Mouse (Mus musculus) stomach, postnatal 0 days (tissue): Measurements from ENCODE around the gene Ampd2. TPM values are rescaled to one million over a fixed set of nuclear protein-coding genes. Genes with fewer than 3 reads are reported as not detected.
A peak's percentile ranks its signal among the peaks of the same experiment; 100 is the strongest.

Source experiments
- ATAC-seq: fragments of 200-750 bp; cut with Nextera tagmentation; 2 replicates; pipeline ENCODE4 v1.8.0; 2017; ENCODE audit not compliant: low FRiP score, low TSS enrichment
- DNase-seq: peaks from one replicate; pipeline ENCODE4 v3.0.0-alpha.2; 2016; ENCODE audit warnings: low spot score
- H3K27ac ChIP-seq: fragments of 300-500 bp; sonication (generic); replicated peaks from 2 replicates; pipeline ENCODE4 v1.5.1; 2014; ENCODE audit warnings: mild to moderate bottlenecking, control low read depth
- H3K27me3 ChIP-seq: fragments of 300-500 bp; sonication (generic); 2 replicates; pipeline ENCODE4 v1.6.1; 2014; ENCODE audit warnings: low read length; ENCODE audit not compliant: control insufficient read depth, insufficient read depth
- H3K36me3 ChIP-seq: fragments of 300-500 bp; sonication (generic); 2 replicates; pipeline ENCODE4 v1.6.1; 2014; ENCODE audit warnings: low read length, mixed read lengths; ENCODE audit not compliant: control insufficient read depth, insufficient read depth
- H3K4me1 ChIP-seq: fragments of 300-500 bp; sonication (generic); replicated peaks from 2 replicates; pipeline ENCODE4 v1.6.1; 2014; ENCODE audit warnings: antibody characterized with exemption; ENCODE audit not compliant: control insufficient read depth, insufficient read depth
- H3K4me2 ChIP-seq: fragments of 300-500 bp; sonication (generic); replicated peaks from 2 replicates; pipeline ENCODE4 v1.6.1; 2014; ENCODE audit warnings: low read depth, mild to moderate bottlenecking, control low read depth, moderate library complexity
- H3K4me3 ChIP-seq: fragments of 300-500 bp; sonication (generic); 2 replicates; pipeline ENCODE4 v1.5.1; 2014; ENCODE audit warnings: low read depth, low read length, control low read depth
- H3K9ac ChIP-seq: fragments of 300-500 bp; sonication (generic); 2 replicates; pipeline ENCODE4 v1.6.1; 2014; ENCODE audit warnings: mild to moderate bottlenecking, low read length, control low read depth, mixed read lengths
- H3K9me3 ChIP-seq: fragments of 300-500 bp; sonication (generic); 2 replicates; pipeline ENCODE4 v1.6.1; 2016; ENCODE audit warnings: low read length; ENCODE audit not compliant: control insufficient read depth
- CTCF ChIP-seq: IDR thresholded peaks from 2 replicates; pipeline ENCODE4 v1.5.1; 2016; ENCODE audit warnings: antibody characterized with exemption, low read depth, mild to moderate bottlenecking, moderate library complexity
- EP300 ChIP-seq: optimal IDR thresholded peaks from 2 replicates; pipeline ENCODE3; 2016; ENCODE audit warnings: antibody characterized with exemption
- WGBS: fragments of 180-500 bp; shearing (Covaris S2); extraction: QIAGEN DNeasy Blood & Tissue Kit; methylation state at CpG from one replicate; pipeline ENCODE4 v1.1.7; 2014; 5-methylcytosine and 5-hydroxymethylcytosine counted together
- polyA plus RNA-seq: library from polyadenylated mRNA; unstranded; fragments of >200 nt; fragmentation: Nextera tagmentation; extraction: Ambion mirVana; gene quantifications from 2 replicates; pipeline ENCODE4 v1.2.1, GENCODE M21; 2015

The Ampd2 gene
- polyA plus RNA-seq, 1 experiment from 2014 or later: 20.2 TPM

- TF ChIP-seq CTCF (no peak), EP300 (no peak)
- WGBS: 65% methylated on average over 2 of the region's 2 CpGs
- H3K9ac ChIP-seq: no peak overlapping the region
- H3K27ac ChIP-seq: no peak overlapping the region
- no peak for DNase-seq
- no peaks in the 10 kb centered on the region for H3K36me3 ChIP-seq
- H3K4me1 ChIP-seq: peaks cover 6% of the 10 kb centered on the region; the same call in 1 of the 2 replicates
- no peak overlapping the region for H3K4me2 ChIP-seq
- no peak overlapping the region for H3K4me3 ChIP-seq
- H3K27me3 ChIP-seq: no peaks in the 10 kb centered on the region
- ATAC-seq: no peak
- no peaks in the 10 kb centered on the region for H3K9me3 ChIP-seq
Measured at GRCm38 (mm10) chr3:108046944-108047655, 39.4 kb downstream of the Ampd2 start.

GRCm38 (mm10) chr3:108044394-108045140 is 41.9 kb downstream of the Ampd2 start, which contains the start of gene Gstm4:
Gene Gstm4, minus strand, starts transcription at chr3:108044894.
- peak; percentile 93 for DNase-seq
- peak within 1 kb of the TSS; percentile 77 for H3K27ac ChIP-seq
- no peaks in the 10 kb centered on the region for H3K27me3 ChIP-seq
- peak within 1 kb of the TSS; percentile 63 for H3K4me2 ChIP-seq
- WGBS: 3% methylated on average over 26 of the region's 29 CpGs
- H3K36me3 ChIP-seq: no peaks in the 10 kb centered on the region
- H3K9ac ChIP-seq: peak within 1 kb of the TSS; percentile 59
- TF ChIP-seq CTCF (peak; percentile 49), EP300 (no peak)
- peak within 1 kb of the TSS; percentile 41 for H3K4me3 ChIP-seq
- peaks cover 6% of the 10 kb centered on the region; the same call in 1 of the 2 replicates for H3K4me1 ChIP-seq
- ATAC-seq: peak; percentile 97
- no peaks in the 10 kb centered on the region for H3K9me3 ChIP-seq

GRCm38 (mm10) chr3:108033156-108033555 is 53.3 kb downstream of the Ampd2 start:
- WGBS: 32% methylated on average over 5 of the region's 5 CpGs
- Histone ChIP-seq H3K4me1 (0 out of 2 replicates have a peak, but pooled peaks cover 2% of the 10 kb centered on the region), H3K27me3 (no peaks in the 10 kb centered on the region), H3K27ac (no peak overlapping the region), H3K9ac (no peak overlapping the region), H3K36me3 (no peaks in the 10 kb centered on the region), H3K4me2 (no peak overlapping the region), H3K9me3 (no peaks in the 10 kb centered on the region), H3K4me3 (no peak overlapping the region)
- DNase-seq: no peak
- TF ChIP-seq EP300 (no peak), CTCF (no peak)
- ATAC-seq: no peak

DNA sequence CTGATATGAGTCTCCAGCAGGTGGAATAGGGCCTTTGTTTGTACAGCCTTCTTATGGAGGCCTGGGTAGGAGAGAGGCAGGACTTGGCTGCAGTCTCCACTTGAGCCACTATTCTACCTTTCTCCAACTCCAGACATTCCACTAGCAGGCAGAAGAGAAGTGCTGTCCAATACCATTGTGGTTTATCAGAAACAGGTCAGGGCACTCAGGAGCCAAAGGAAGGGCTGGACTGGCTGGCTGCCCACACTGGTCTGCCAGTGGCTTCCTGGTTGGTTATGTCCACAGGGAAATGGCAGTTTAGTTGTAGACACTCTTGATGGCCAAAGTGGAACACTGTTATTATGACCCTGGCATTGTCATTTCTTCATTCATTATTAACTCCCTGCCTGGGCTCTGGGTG is 54.3 kb downstream of the Ampd2 start:
- H3K27ac ChIP-seq: no peak overlapping the region
- H3K4me3 ChIP-seq: no peak overlapping the region
- H3K4me1 ChIP-seq: 0 out of 2 replicates have a peak, but pooled peaks cover 2% of the 10 kb centered on the region
- no peaks in the 10 kb centered on the region for H3K36me3 ChIP-seq
- TF ChIP-seq EP300 (no peak), CTCF (no peak)
- no peak overlapping the region for H3K9ac ChIP-seq
- peak; percentile 63; the same call in 1 of the 2 replicates for ATAC-seq
- H3K4me2 ChIP-seq: no peak overlapping the region
- no peaks in the 10 kb centered on the region for H3K27me3 ChIP-seq
- H3K9me3 ChIP-seq: no peaks in the 10 kb centered on the region
- DNase-seq: peak; percentile 73

DNA sequence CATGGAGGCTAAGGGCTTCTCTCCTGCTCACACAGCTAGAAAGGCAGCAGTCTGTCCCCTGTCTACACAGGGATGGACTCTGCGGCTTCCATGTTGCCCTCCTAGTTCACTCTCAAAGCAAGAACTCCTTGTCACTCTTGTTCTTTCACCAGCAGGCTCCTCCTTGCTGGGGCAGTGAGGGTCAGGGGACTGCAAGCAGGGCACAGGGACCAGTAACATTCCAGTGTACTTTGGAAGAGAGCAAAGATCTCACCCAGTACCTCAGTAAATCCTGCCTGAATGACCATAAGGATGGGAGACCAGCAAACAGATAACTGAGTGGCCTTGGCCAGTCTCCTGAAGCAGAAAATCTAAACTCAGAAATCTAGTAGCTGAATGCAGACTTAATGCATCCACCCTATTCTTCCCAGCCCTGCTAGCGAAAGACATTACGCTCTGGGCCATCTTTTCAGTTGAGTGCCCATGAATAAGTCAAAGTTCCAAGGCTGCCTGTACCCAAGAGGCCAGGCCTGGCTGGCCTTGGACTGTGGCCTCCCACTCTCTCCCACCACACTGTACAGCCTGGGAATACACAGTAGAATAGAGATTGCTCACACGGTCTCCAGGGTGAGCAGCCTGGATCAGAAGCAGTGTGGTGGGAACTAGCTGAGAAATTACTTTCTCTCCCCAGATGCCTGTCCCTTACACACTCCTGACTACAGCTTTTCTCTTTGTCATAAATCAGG is 57.6 kb downstream of the Ampd2 start:
- H3K27me3 ChIP-seq: no peaks in the 10 kb centered on the region
- H3K9me3 ChIP-seq: no peaks in the 10 kb centered on the region
- 0 out of 2 replicates have a peak, but pooled peaks cover 2% of the 10 kb centered on the region for H3K4me1 ChIP-seq
- 91% methylated on average over 4 of the region's 4 CpGs for WGBS
- H3K9ac ChIP-seq: no peak overlapping the region
- H3K4me3 ChIP-seq: no peak overlapping the region
- no peaks in the 10 kb centered on the region for H3K36me3 ChIP-seq
- H3K27ac ChIP-seq: no peak overlapping the region
- no peak for TF ChIP-seq EP300
- TF ChIP-seq CTCF: no peak
- no peak overlapping the region for H3K4me2 ChIP-seq
- DNase-seq (no peak), ATAC-seq (no peak)
